Mouse (Mus musculus): Measurements from ENCODE around the gene Pde4b. TPM values are rescaled to one million over a fixed set of nuclear protein-coding genes. Genes with fewer than 3 reads are reported as not detected.
A peak's percentile ranks its signal among the peaks of the same experiment; 100 is the strongest.

Pde4b gene
- polyA plus RNA-seq, 1 experiment from 2014 or later: 32.1 TPM

GRCm38 (mm10) chr4:102527361-102527760 is 440.0 kb downstream of the Pde4b start:
- Histone ChIP-seq H3K4me1 (replicated peaks; ENCODE audit: control insufficient read depth, insufficient read depth, low read length) (0 out of 2 replicates have a peak, but pooled peaks cover 3% of the 10 kb centered on the region), H3K27me3 (replicated peaks; ENCODE audit: control insufficient read depth, insufficient read depth, low read length) (no peaks in the 10 kb centered on the region), H3K9ac (replicated peaks; ENCODE audit: low read depth, low read length) (no peak overlapping the region), H3K27ac (ENCODE audit: low read length) (no peak overlapping the region), H3K4me2 (ENCODE audit: low read length) (no peak overlapping the region), H3K9me3 (ENCODE audit: control insufficient read depth, low read length) (no peaks in the 10 kb centered on the region), H3K4me3 (replicated peaks; ENCODE audit: low read length) (no peak overlapping the region), H3K36me3 (ENCODE audit: control insufficient read depth, insufficient read depth) (no peaks in the 10 kb centered on the region)
- 84% methylated on average over 7 of the region's 7 CpGs for WGBS
- no peak for ATAC-seq

DNA sequence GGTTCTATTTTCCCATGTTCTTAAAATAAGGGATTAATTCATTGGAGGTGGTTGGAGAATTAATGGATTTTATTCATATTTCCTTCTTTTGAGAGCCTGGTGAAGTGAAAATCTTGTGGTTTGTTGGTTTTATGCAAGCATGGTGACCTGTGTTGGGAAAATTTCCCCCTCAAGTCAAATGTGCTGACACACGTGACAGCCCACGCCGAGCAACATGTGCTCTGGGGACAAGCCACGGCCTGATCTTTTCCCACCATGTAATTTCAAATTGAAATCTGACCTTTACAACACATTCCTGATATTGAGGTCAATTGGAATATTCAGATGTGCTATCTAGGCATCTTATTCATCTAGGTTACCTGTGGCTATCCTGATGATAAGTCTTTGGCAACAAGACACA is 443.5 kb downstream of the Pde4b start:
- H3K27ac ChIP-seq (ENCODE audit: low read length): no peak overlapping the region
- H3K36me3 ChIP-seq (ENCODE audit: control insufficient read depth, insufficient read depth): no peaks in the 10 kb centered on the region
- ATAC-seq: no peak
- H3K4me3 ChIP-seq (replicated peaks; ENCODE audit: low read length): no peak overlapping the region
- no peaks in the 10 kb centered on the region for H3K9me3 ChIP-seq (ENCODE audit: control insufficient read depth, low read length)
- no peak overlapping the region for H3K4me2 ChIP-seq (ENCODE audit: low read length)
- no peaks in the 10 kb centered on the region; the same call in 1 of the 2 replicates for H3K4me1 ChIP-seq (replicated peaks; ENCODE audit: control insufficient read depth, insufficient read depth, low read length)
- H3K27me3 ChIP-seq (replicated peaks; ENCODE audit: control insufficient read depth, insufficient read depth, low read length): no peaks in the 10 kb centered on the region
- whole genome bisulfite sequencing: 92% methylated on average over 4 of the region's 4 CpGs
- H3K9ac ChIP-seq (replicated peaks; ENCODE audit: low read depth, low read length): no peak overlapping the region

DNA sequence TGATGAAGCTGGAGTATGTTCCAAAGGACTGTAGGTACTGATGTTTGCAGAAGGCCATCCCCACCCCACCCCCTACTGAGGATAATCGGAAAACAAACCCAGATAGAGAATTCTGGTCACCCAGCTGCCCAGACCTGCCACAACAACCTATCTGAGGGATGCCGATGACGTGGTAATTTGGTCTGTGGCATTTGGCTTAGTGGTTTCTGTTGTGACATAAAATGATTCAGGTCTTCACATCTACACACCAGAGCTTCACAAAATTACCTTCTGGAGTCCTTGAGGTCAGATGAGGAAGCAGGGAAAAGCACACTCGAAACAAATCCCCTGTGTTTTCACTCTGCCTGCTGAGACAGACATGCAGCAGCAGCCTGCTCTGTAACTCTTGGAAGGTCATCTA is 444.4 kb downstream of the Pde4b start:
- no peak overlapping the region for H3K27ac ChIP-seq (ENCODE audit: low read length)
- 84% methylated on average over 4 of the region's 4 CpGs for WGBS
- no peak overlapping the region for H3K9ac ChIP-seq (replicated peaks; ENCODE audit: low read depth, low read length)
- H3K4me1 ChIP-seq (replicated peaks; ENCODE audit: control insufficient read depth, insufficient read depth, low read length): no peaks in the 10 kb centered on the region; the same call in 1 of the 2 replicates
- no peaks in the 10 kb centered on the region for H3K27me3 ChIP-seq (replicated peaks; ENCODE audit: control insufficient read depth, insufficient read depth, low read length)
- H3K4me3 ChIP-seq (replicated peaks; ENCODE audit: low read length): no peak overlapping the region
- H3K36me3 ChIP-seq (ENCODE audit: control insufficient read depth, insufficient read depth): no peaks in the 10 kb centered on the region
- no peak for ATAC-seq
- no peak overlapping the region for H3K4me2 ChIP-seq (ENCODE audit: low read length)
- no peaks in the 10 kb centered on the region for H3K9me3 ChIP-seq (ENCODE audit: control insufficient read depth, low read length)

- Histone ChIP-seq H3K4me2 (ENCODE audit: low read length) (no peak overlapping the region; the same call in none of the 2 replicates), H3K4me3 (replicated peaks; ENCODE audit: low read length) (no peak overlapping the region), H3K4me1 (replicated peaks; ENCODE audit: control insufficient read depth, insufficient read depth, low read length) (no peaks in the 10 kb centered on the region; the same call in 1 of the 2 replicates), H3K27me3 (replicated peaks; ENCODE audit: control insufficient read depth, insufficient read depth, low read length) (no peaks in the 10 kb centered on the region), H3K9me3 (ENCODE audit: control insufficient read depth, low read length) (no peaks in the 10 kb centered on the region), H3K27ac (ENCODE audit: low read length) (peak overlapping the region; percentile 57), H3K9ac (replicated peaks; ENCODE audit: low read depth, low read length) (no peak overlapping the region), H3K36me3 (ENCODE audit: control insufficient read depth, insufficient read depth) (no peaks in the 10 kb centered on the region)
- WGBS: 19% methylated on average over 8 of the region's 8 CpGs
- ATAC-seq: peak; percentile 49
These were observed 446.1 kb downstream of the Pde4b start for GRCm38 (mm10) chr4:102533183-102534048.

- peak overlapping the region; percentile 57 for H3K27ac ChIP-seq (ENCODE audit: low read length)
These were observed 446.8 kb downstream of the Pde4b start for GRCm38 (mm10) chr4:102534049-102534730.

DNA sequence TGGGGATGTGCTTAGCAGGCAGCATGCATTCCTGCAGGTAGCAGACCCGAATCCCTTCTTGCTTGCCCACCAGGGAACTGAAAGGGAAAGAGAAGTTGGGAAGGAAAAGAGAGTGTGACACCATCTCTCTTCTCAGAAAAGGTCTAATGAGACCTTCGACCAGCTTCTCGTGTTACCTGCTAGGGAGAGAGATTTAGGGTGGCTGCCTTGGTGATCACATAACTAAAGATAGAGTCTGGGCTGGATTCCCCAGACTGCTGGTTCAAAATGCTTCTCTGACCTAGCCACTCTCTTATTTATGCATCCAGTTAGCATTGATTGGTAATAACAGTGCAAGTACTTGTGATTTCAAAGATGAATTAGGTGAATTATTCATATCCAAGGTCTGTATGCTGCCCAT is 448.5 kb downstream of the Pde4b start:
- Histone ChIP-seq H3K4me3 (replicated peaks; ENCODE audit: low read length) (no peak overlapping the region), H3K27ac (ENCODE audit: low read length) (no peak overlapping the region), H3K27me3 (replicated peaks; ENCODE audit: control insufficient read depth, insufficient read depth, low read length) (no peaks in the 10 kb centered on the region), H3K9me3 (ENCODE audit: control insufficient read depth, low read length) (no peaks in the 10 kb centered on the region), H3K9ac (replicated peaks; ENCODE audit: low read depth, low read length) (no peak overlapping the region), H3K36me3 (ENCODE audit: control insufficient read depth, insufficient read depth) (no peaks in the 10 kb centered on the region), H3K4me1 (replicated peaks; ENCODE audit: control insufficient read depth, insufficient read depth, low read length) (no peaks in the 10 kb centered on the region; the same call in 1 of the 2 replicates), H3K4me2 (ENCODE audit: low read length) (no peak overlapping the region)
- 83% methylated on average over 3 of the region's 3 CpGs for WGBS
- no peak for ATAC-seq

More at GRCm38 (mm10) chr4:102534049-102534730, 446.8 kb downstream of the Pde4b start:
- H3K4me3 ChIP-seq (replicated peaks; ENCODE audit: low read length): no peak overlapping the region
- H3K27me3 ChIP-seq (replicated peaks; ENCODE audit: control insufficient read depth, insufficient read depth, low read length): no peaks in the 10 kb centered on the region
- no peak overlapping the region for H3K9ac ChIP-seq (replicated peaks; ENCODE audit: low read depth, low read length)
- no peaks in the 10 kb centered on the region for H3K9me3 ChIP-seq (ENCODE audit: control insufficient read depth, low read length)
- WGBS: 8% methylated on average over 5 of the region's 5 CpGs
- peak; percentile 94 for ATAC-seq
- H3K4me1 ChIP-seq (replicated peaks; ENCODE audit: control insufficient read depth, insufficient read depth, low read length): no peaks in the 10 kb centered on the region; the same call in 1 of the 2 replicates
- H3K4me2 ChIP-seq (ENCODE audit: low read length): no peak overlapping the region; the same call in none of the 2 replicates
- no peaks in the 10 kb centered on the region for H3K36me3 ChIP-seq (ENCODE audit: control insufficient read depth, insufficient read depth)

GRCm38 (mm10) chr4:102538266-102538665 is 450.9 kb downstream of the Pde4b start:
- no peaks in the 10 kb centered on the region for H3K27me3 ChIP-seq (replicated peaks; ENCODE audit: control insufficient read depth, insufficient read depth, low read length)
- H3K36me3 ChIP-seq (ENCODE audit: control insufficient read depth, insufficient read depth): no peaks in the 10 kb centered on the region
- no peaks in the 10 kb centered on the region for H3K9me3 ChIP-seq (ENCODE audit: control insufficient read depth, low read length)
- no peak overlapping the region for H3K9ac ChIP-seq (replicated peaks; ENCODE audit: low read depth, low read length)
- H3K4me1 ChIP-seq (replicated peaks; ENCODE audit: control insufficient read depth, insufficient read depth, low read length): no peaks in the 10 kb centered on the region; the same call in 1 of the 2 replicates
- no peak for ATAC-seq
- no peak overlapping the region for H3K4me2 ChIP-seq (ENCODE audit: low read length)
- no peak overlapping the region for H3K4me3 ChIP-seq (replicated peaks; ENCODE audit: low read length)
- WGBS: 97% methylated on average over 1 of the region's 1 CpGs
- H3K27ac ChIP-seq (ENCODE audit: low read length): no peak overlapping the region

DNA sequence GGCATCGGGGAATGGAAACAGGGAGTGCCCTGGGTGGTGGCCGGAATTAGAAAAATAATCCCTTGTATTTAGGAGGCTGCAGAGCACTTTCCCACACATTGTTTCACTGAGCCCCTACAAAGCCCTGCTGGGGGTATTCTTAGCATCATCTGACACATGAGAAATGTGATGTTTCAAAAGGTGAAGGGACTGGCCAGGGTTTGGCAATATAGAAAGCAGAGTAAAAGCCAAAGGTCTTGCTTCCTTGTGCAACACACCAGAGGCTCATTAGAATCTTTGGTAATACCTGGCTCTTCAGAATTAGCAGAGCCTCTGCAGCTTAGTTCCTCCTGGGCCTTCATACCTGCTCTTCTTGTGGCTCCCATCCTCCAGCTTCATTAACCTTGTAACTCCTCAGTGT is 451.4 kb downstream of the Pde4b start:
- no peak for ATAC-seq
- no peak overlapping the region for H3K4me2 ChIP-seq (ENCODE audit: low read length)
- H3K9me3 ChIP-seq (ENCODE audit: control insufficient read depth, low read length): no peaks in the 10 kb centered on the region
- no peak overlapping the region for H3K27ac ChIP-seq (ENCODE audit: low read length)
- H3K4me3 ChIP-seq (replicated peaks; ENCODE audit: low read length): no peak overlapping the region
- H3K9ac ChIP-seq (replicated peaks; ENCODE audit: low read depth, low read length): no peak overlapping the region
- H3K27me3 ChIP-seq (replicated peaks; ENCODE audit: control insufficient read depth, insufficient read depth, low read length): no peaks in the 10 kb centered on the region
- 68% methylated on average over 2 of the region's 2 CpGs for WGBS
- no peaks in the 10 kb centered on the region; the same call in 1 of the 2 replicates for H3K4me1 ChIP-seq (replicated peaks; ENCODE audit: control insufficient read depth, insufficient read depth, low read length)
- H3K36me3 ChIP-seq (ENCODE audit: control insufficient read depth, insufficient read depth): no peaks in the 10 kb centered on the region

- ATAC-seq: no peak
- Histone ChIP-seq H3K9ac (replicated peaks; ENCODE audit: low read depth, low read length) (no peak overlapping the region), H3K4me2 (ENCODE audit: low read length) (no peak overlapping the region), H3K36me3 (ENCODE audit: control insufficient read depth, insufficient read depth) (no peaks in the 10 kb centered on the region), H3K27ac (ENCODE audit: low read length) (no peak overlapping the region), H3K9me3 (ENCODE audit: control insufficient read depth, low read length) (no peaks in the 10 kb centered on the region), H3K27me3 (replicated peaks; ENCODE audit: control insufficient read depth, insufficient read depth, low read length) (no peaks in the 10 kb centered on the region), H3K4me3 (replicated peaks; ENCODE audit: low read length) (no peak overlapping the region), H3K4me1 (replicated peaks; ENCODE audit: control insufficient read depth, insufficient read depth, low read length) (no peaks in the 10 kb centered on the region; the same call in 1 of the 2 replicates)
- 88% methylated on average over 5 of the region's 5 CpGs for WGBS
These were observed 452.3 kb downstream of the Pde4b start for GRCm38 (mm10) chr4:102539598-102540180.
